Mouse (Mus musculus) hindbrain, embryonic 13.5 days (tissue): Measurements from ENCODE around the gene Atg5. TPM values are rescaled to one million over a fixed set of nuclear protein-coding genes. Genes with fewer than 3 reads are reported as not detected.

Experiments used
- ATAC-seq: fragments of 200-750 bp; cut with Nextera tagmentation; 2 replicates; pipeline ENCODE4 v1.8.0; 2017; ENCODE audit warnings: moderate TSS enrichment; ENCODE audit not compliant: low FRiP score
- H3K27ac ChIP-seq: fragments of 300-500 bp; sonication (generic); 2 replicates; pipeline ENCODE4 v1.5.1; 2015; ENCODE audit warnings: inconsistent platforms, mild to moderate bottlenecking, moderate library complexity
- H3K27me3 ChIP-seq: fragments of 300-500 bp; sonication (generic); 2 replicates; pipeline ENCODE4 v1.6.1; 2015; ENCODE audit warnings: mild to moderate bottlenecking, inconsistent platforms
- H3K36me3 ChIP-seq: fragments of 300-500 bp; sonication (generic); 2 replicates; pipeline ENCODE4 v1.6.1; 2015; ENCODE audit warnings: mild to moderate bottlenecking, inconsistent platforms
- H3K4me1 ChIP-seq: fragments of 300-500 bp; sonication (generic); replicated peaks from 2 replicates; pipeline ENCODE4 v1.6.1; 2015; ENCODE audit warnings: inconsistent platforms
- H3K4me2 ChIP-seq: fragments of 300-500 bp; sonication (generic); 2 replicates; pipeline ENCODE4 v1.6.1; 2015; ENCODE audit warnings: inconsistent platforms, mild to moderate bottlenecking, moderate library complexity
- H3K4me3 ChIP-seq: fragments of 300-500 bp; sonication (generic); 2 replicates; pipeline ENCODE4 v1.5.1; 2015; ENCODE audit warnings: mild to moderate bottlenecking, inconsistent platforms
- H3K9ac ChIP-seq: fragments of 300-500 bp; sonication (generic); 2 replicates; pipeline ENCODE4 v1.6.1; 2015; ENCODE audit warnings: mild to moderate bottlenecking, inconsistent platforms
- H3K9me3 ChIP-seq: fragments of 300-500 bp; sonication (generic); 2 replicates; pipeline ENCODE4 v1.6.1; 2016; ENCODE audit warnings: inconsistent platforms
- WGBS: fragments of 180-500 bp; shearing (Covaris S2); methylation state at CpG from one replicate; pipeline ENCODE4 v1.1.7; 2015; 5-methylcytosine and 5-hydroxymethylcytosine counted together
- polyA plus RNA-seq: library from polyadenylated mRNA; unstranded; fragments of >200 nt; fragmentation: Nextera tagmentation; extraction: Ambion mirVana; gene quantifications from 2 replicates; pipeline ENCODE4 v1.2.1, GENCODE M21; 2015

The Atg5 gene
- polyA plus RNA-seq, 1 experiment from 2014 or later: 49.7 TPM

GRCm38 (mm10) chr10:44340928-44341327 is 72.8 kb downstream of the Atg5 start:
- no peak overlapping the region for H3K9ac ChIP-seq
- H3K4me1 ChIP-seq: peaks cover 4% of the 10 kb centered on the region; the same call in 1 of the 2 replicates
- ATAC-seq: peak; percentile 49; the same call in 1 of the 2 replicates
- no peaks in the 10 kb centered on the region for H3K9me3 ChIP-seq
- no peak overlapping the region for H3K4me3 ChIP-seq
- no peak overlapping the region for H3K4me2 ChIP-seq
- H3K36me3 ChIP-seq: peaks cover 7% of the 10 kb centered on the region; the same call in 1 of the 2 replicates
- no peaks in the 10 kb centered on the region for H3K27me3 ChIP-seq
- H3K27ac ChIP-seq: no peak overlapping the region
- 60% methylated on average over 4 of the region's 4 CpGs for WGBS

- no peak overlapping the region for H3K4me2 ChIP-seq
- no peak overlapping the region for H3K9ac ChIP-seq
- H3K36me3 ChIP-seq: no peaks in the 10 kb centered on the region
- H3K9me3 ChIP-seq: no peaks in the 10 kb centered on the region
- H3K4me1 ChIP-seq: peaks cover 4% of the 10 kb centered on the region; the same call in 1 of the 2 replicates
- H3K27ac ChIP-seq: no peak overlapping the region
- H3K27me3 ChIP-seq: no peaks in the 10 kb centered on the region
- WGBS: 92% methylated on average over 6 of the region's 6 CpGs
- no peak overlapping the region for H3K4me3 ChIP-seq
- ATAC-seq: no peak
Measured at GRCm38 (mm10) chr10:44341826-44342521, 73.8 kb downstream of the Atg5 start.

GRCm38 (mm10) chr10:44343351-44343750 is 75.2 kb downstream of the Atg5 start:
- H3K4me2 ChIP-seq: no peak overlapping the region
- no peak for ATAC-seq
- 93% methylated on average over 3 of the region's 3 CpGs for WGBS
- no peak overlapping the region for H3K4me3 ChIP-seq
- H3K27ac ChIP-seq: no peak overlapping the region
- H3K9me3 ChIP-seq: no peaks in the 10 kb centered on the region
- no peaks in the 10 kb centered on the region for H3K36me3 ChIP-seq
- peaks cover 5% of the 10 kb centered on the region for H3K4me1 ChIP-seq
- H3K27me3 ChIP-seq: no peaks in the 10 kb centered on the region
- no peak overlapping the region for H3K9ac ChIP-seq

GRCm38 (mm10) chr10:44347549-44348172 is 79.5 kb downstream of the Atg5 start:
- 87% methylated on average over 10 of the region's 10 CpGs for WGBS
- no peak for ATAC-seq
- H3K27ac ChIP-seq: no peak overlapping the region
- no peak overlapping the region for H3K9ac ChIP-seq
- no peak overlapping the region for H3K4me3 ChIP-seq
- no peaks in the 10 kb centered on the region for H3K36me3 ChIP-seq
- H3K4me2 ChIP-seq: no peak overlapping the region
- H3K4me1 ChIP-seq: peaks cover 5% of the 10 kb centered on the region; the same call in 1 of the 2 replicates
- H3K9me3 ChIP-seq: no peaks in the 10 kb centered on the region
- no peaks in the 10 kb centered on the region for H3K27me3 ChIP-seq

- Histone ChIP-seq H3K27ac (no peak overlapping the region), H3K9me3 (no peaks in the 10 kb centered on the region), H3K36me3 (no peaks in the 10 kb centered on the region), H3K9ac (no peak overlapping the region), H3K4me3 (no peak overlapping the region), H3K4me2 (no peak overlapping the region), H3K4me1 (peaks cover 5% of the 10 kb centered on the region; the same call in 1 of the 2 replicates), H3K27me3 (no peaks in the 10 kb centered on the region)
- WGBS: 58% methylated on average over 14 of the region's 14 CpGs
- ATAC-seq: peak; percentile 69; the same call in 1 of the 2 replicates
Measured at GRCm38 (mm10) chr10:44348474-44349415, 80.6 kb downstream of the Atg5 start.

- no peak for ATAC-seq
- WGBS: 83% methylated on average over 4 of the region's 4 CpGs
Measured at GRCm38 (mm10) chr10:44353467-44353866, 85.3 kb downstream of the Atg5 start.

GRCm38 (mm10) chr10:44354393-44354792 is 86.2 kb downstream of the Atg5 start:
- Histone ChIP-seq H3K4me1 (peaks cover 14% of the 10 kb centered on the region), H3K9me3 (no peaks in the 10 kb centered on the region), H3K9ac (no peak overlapping the region), H3K36me3 (no peaks in the 10 kb centered on the region), H3K27ac (no peak overlapping the region), H3K4me3 (no peak overlapping the region), H3K27me3 (no peaks in the 10 kb centered on the region), H3K4me2 (no peak overlapping the region)
- 89% methylated on average over 10 of the region's 10 CpGs for WGBS
- no peak for ATAC-seq

More at GRCm38 (mm10) chr10:44353467-44353866, 85.3 kb downstream of the Atg5 start:
- H3K4me2 ChIP-seq: no peak overlapping the region
- H3K9me3 ChIP-seq: no peaks in the 10 kb centered on the region
- no peak overlapping the region for H3K4me3 ChIP-seq
- no peaks in the 10 kb centered on the region for H3K36me3 ChIP-seq
- no peaks in the 10 kb centered on the region for H3K27me3 ChIP-seq
- H3K27ac ChIP-seq: no peak overlapping the region
- H3K9ac ChIP-seq: no peak overlapping the region
- peaks cover 17% of the 10 kb centered on the region for H3K4me1 ChIP-seq

- no peak overlapping the region for H3K27ac ChIP-seq
- H3K9me3 ChIP-seq: no peaks in the 10 kb centered on the region
- no peaks in the 10 kb centered on the region for H3K36me3 ChIP-seq
- H3K27me3 ChIP-seq: no peaks in the 10 kb centered on the region
- H3K4me3 ChIP-seq: no peak overlapping the region
- H3K9ac ChIP-seq: no peak overlapping the region
- no peak overlapping the region for H3K4me2 ChIP-seq
- H3K4me1 ChIP-seq: peaks cover 14% of the 10 kb centered on the region
- WGBS: 71% methylated on average over 7 of the region's 7 CpGs
- ATAC-seq: no peak
Measured at GRCm38 (mm10) chr10:44355216-44355615, 87.1 kb downstream of the Atg5 start.

GRCm38 (mm10) chr10:44356625-44357024 is 88.5 kb downstream of the Atg5 start:
- Histone ChIP-seq H3K4me2 (no peak overlapping the region), H3K36me3 (no peaks in the 10 kb centered on the region), H3K9ac (no peak overlapping the region), H3K9me3 (no peaks in the 10 kb centered on the region), H3K27ac (no peak overlapping the region), H3K27me3 (no peaks in the 10 kb centered on the region), H3K4me3 (no peak overlapping the region), H3K4me1 (peaks cover 14% of the 10 kb centered on the region)
- 95% methylated on average over 5 of the region's 5 CpGs for WGBS
- no peak for ATAC-seq

GRCm38 (mm10) chr10:44357316-44357715 is 89.2 kb downstream of the Atg5 start:
- Histone ChIP-seq H3K4me1 (peaks cover 14% of the 10 kb centered on the region), H3K36me3 (no peaks in the 10 kb centered on the region), H3K9ac (no peak overlapping the region), H3K27me3 (no peaks in the 10 kb centered on the region), H3K9me3 (no peaks in the 10 kb centered on the region), H3K27ac (0 out of 2 replicates have a peak overlapping the region, but pooled peaks have one; percentile 30), H3K4me2 (peak overlapping the region; percentile 34; the same call in 1 of the 2 replicates), H3K4me3 (no peak overlapping the region)
- no peak for ATAC-seq
- WGBS: 27% methylated on average over 13 of the region's 13 CpGs

GRCm38 (mm10) chr10:44358816-44359215 is 90.7 kb downstream of the Atg5 start:
- no peaks in the 10 kb centered on the region for H3K9me3 ChIP-seq
- H3K4me2 ChIP-seq: no peak overlapping the region
- peaks cover 14% of the 10 kb centered on the region for H3K4me1 ChIP-seq
- 81% methylated on average over 6 of the region's 6 CpGs for WGBS
- H3K36me3 ChIP-seq: no peaks in the 10 kb centered on the region
- H3K27ac ChIP-seq: no peak overlapping the region
- H3K9ac ChIP-seq: no peak overlapping the region
- H3K4me3 ChIP-seq: no peak overlapping the region
- H3K27me3 ChIP-seq: no peaks in the 10 kb centered on the region
- ATAC-seq: no peak

GRCm38 (mm10) chr10:44360632-44361031 is 92.5 kb downstream of the Atg5 start:
- Histone ChIP-seq H3K27ac (no peak overlapping the region), H3K9me3 (no peaks in the 10 kb centered on the region), H3K4me2 (no peak overlapping the region), H3K27me3 (no peaks in the 10 kb centered on the region), H3K4me1 (peaks cover 5% of the 10 kb centered on the region), H3K9ac (no peak overlapping the region), H3K36me3 (no peaks in the 10 kb centered on the region), H3K4me3 (no peak overlapping the region)
- 85% methylated on average over 11 of the region's 11 CpGs for WGBS
- ATAC-seq: 0 out of 2 replicates have a peak, but pooled peaks have one; percentile 17
